Mouse (Mus musculus) limb, embryonic 11.5 days (tissue): ENCODE data around the gene Cd300e. TPM values are rescaled to one million over a fixed set of nuclear protein-coding genes. Genes with fewer than 3 reads are reported as not detected.

Experiments
- ATAC-seq: fragments of 200-750 bp; cut with Nextera tagmentation; 2 replicates; pipeline ENCODE4 v1.8.0; 2017; ENCODE audit warnings: low read depth; ENCODE audit not compliant: insufficient number of reproducible peaks, low FRiP score, low TSS enrichment
- DNase-seq: peaks from one replicate; pipeline ENCODE4 v3.0.0-alpha.2; 2015; ENCODE audit warnings: low spot score
- H3K27ac ChIP-seq: fragments of 300-500 bp; sonication (generic); replicated peaks from 2 replicates; pipeline ENCODE4 v1.5.1; 2014; ENCODE audit warnings: low read depth, mild to moderate bottlenecking, low read length
- H3K27me3 ChIP-seq: fragments of 300-500 bp; sonication (generic); 2 replicates; pipeline ENCODE4 v1.6.1; 2014; ENCODE audit warnings: mild to moderate bottlenecking, low read length, mixed read lengths; ENCODE audit not compliant: control insufficient read depth, insufficient read depth
- H3K36me3 ChIP-seq: fragments of 300-500 bp; sonication (generic); 2 replicates; pipeline ENCODE4 v1.6.1; 2014; ENCODE audit warnings: mild to moderate bottlenecking, low read length, moderate library complexity, mixed read lengths; ENCODE audit not compliant: control insufficient read depth, insufficient read depth
- H3K4me1 ChIP-seq: fragments of 300-500 bp; sonication (generic); 2 replicates; pipeline ENCODE4 v1.6.1; 2014; ENCODE audit warnings: low read length, mixed read lengths; ENCODE audit not compliant: control insufficient read depth, insufficient read depth
- H3K4me2 ChIP-seq: fragments of 300-500 bp; sonication (generic); 2 replicates; pipeline ENCODE4 v1.6.1; 2014; ENCODE audit warnings: low read depth, mild to moderate bottlenecking, moderate library complexity; ENCODE audit not compliant: severe bottlenecking
- H3K4me3 ChIP-seq: fragments of 300-500 bp; sonication (generic); 2 replicates; pipeline ENCODE4 v1.5.1; 2014; ENCODE audit warnings: low read depth, low read length
- H3K9ac ChIP-seq: fragments of 300-500 bp; sonication (generic); 2 replicates; pipeline ENCODE4 v1.6.1; 2014; ENCODE audit warnings: mild to moderate bottlenecking, low read length
- H3K9me3 ChIP-seq: fragments of 300-500 bp; sonication (generic); 2 replicates; pipeline ENCODE4 v1.6.1; 2016; ENCODE audit warnings: low read length; ENCODE audit not compliant: control insufficient read depth
- WGBS: fragments of 180-500 bp; shearing (Covaris S2); extraction: QIAGEN DNeasy Blood & Tissue Kit; methylation state at CpG from one replicate; pipeline ENCODE4 v1.1.7; 2014; 5-methylcytosine and 5-hydroxymethylcytosine counted together
- polyA plus RNA-seq: library from polyadenylated mRNA; unstranded; fragments of >200 nt; fragmentation: Nextera tagmentation; extraction: Ambion mirVana; gene quantifications from 2 replicates; pipeline ENCODE4 v1.2.1, GENCODE M21; 2014

The Cd300e gene
- polyA plus RNA-seq, 1 experiment from 2014 or later: not detected

- Histone ChIP-seq H3K4me3 (no peak overlapping the region), H3K9ac (no peak overlapping the region), H3K27me3 (peaks cover 3% of the 10 kb centered on the region), H3K27ac (no peak overlapping the region), H3K36me3 (no peaks in the 10 kb centered on the region), H3K9me3 (no peaks in the 10 kb centered on the region), H3K4me2 (no peak overlapping the region), H3K4me1 (no peaks in the 10 kb centered on the region)
- DNase-seq: no peak
- WGBS: 54% methylated on average over 7 of the region's 7 CpGs
- no peak for ATAC-seq
Observed at GRCm38 (mm10) chr11:115086213-115086612, 24.2 kb upstream of the Cd300e start.

- no peak overlapping the region for H3K4me2 ChIP-seq
- no peaks in the 10 kb centered on the region for H3K36me3 ChIP-seq
- H3K4me1 ChIP-seq: no peaks in the 10 kb centered on the region
- H3K9me3 ChIP-seq: no peaks in the 10 kb centered on the region
- no peak overlapping the region for H3K27ac ChIP-seq
- H3K4me3 ChIP-seq: no peak overlapping the region
- H3K27me3 ChIP-seq: no peaks in the 10 kb centered on the region
- DNase-seq: no peak
- ATAC-seq: no peak
- H3K9ac ChIP-seq: no peak overlapping the region
- WGBS: 72% methylated on average over 8 of the region's 8 CpGs
Observed at GRCm38 (mm10) chr11:115085064-115085463, 23.1 kb upstream of the Cd300e start.

GRCm38 (mm10) chr11:115084595-115084994 is 22.6 kb upstream of the Cd300e start:
- no peak overlapping the region for H3K9ac ChIP-seq
- H3K4me2 ChIP-seq: no peak overlapping the region
- 55% methylated on average over 12 of the region's 12 CpGs for WGBS

GRCm38 (mm10) chr11:115083376-115084139 is 21.6 kb upstream of the Cd300e start:
- H3K4me3 ChIP-seq: no peak overlapping the region
- H3K4me2 ChIP-seq: no peak overlapping the region
- H3K27me3 ChIP-seq: no peaks in the 10 kb centered on the region
- no peak overlapping the region for H3K9ac ChIP-seq
- no peaks in the 10 kb centered on the region for H3K9me3 ChIP-seq
- WGBS: 47% methylated on average over 18 of the region's 18 CpGs
- H3K36me3 ChIP-seq: no peaks in the 10 kb centered on the region
- ATAC-seq (no peak), DNase-seq (peak; percentile 89)
- no peak overlapping the region for H3K27ac ChIP-seq
- no peaks in the 10 kb centered on the region for H3K4me1 ChIP-seq

More at GRCm38 (mm10) chr11:115084595-115084994, 22.6 kb upstream of the Cd300e start:
- H3K4me3 ChIP-seq: no peak overlapping the region
- DNase-seq (no peak), ATAC-seq (no peak)
- no peak overlapping the region for H3K27ac ChIP-seq
- no peaks in the 10 kb centered on the region for H3K4me1 ChIP-seq
- H3K9me3 ChIP-seq: no peaks in the 10 kb centered on the region
- no peaks in the 10 kb centered on the region for H3K27me3 ChIP-seq
- no peaks in the 10 kb centered on the region for H3K36me3 ChIP-seq

GRCm38 (mm10) chr11:115082196-115082595 is 20.2 kb upstream of the Cd300e start:
- WGBS: 69% methylated on average over 6 of the region's 6 CpGs
- Histone ChIP-seq H3K36me3 (no peaks in the 10 kb centered on the region), H3K27me3 (no peaks in the 10 kb centered on the region), H3K27ac (no peak overlapping the region), H3K4me3 (no peak overlapping the region), H3K9me3 (no peaks in the 10 kb centered on the region), H3K4me2 (no peak overlapping the region), H3K9ac (no peak overlapping the region), H3K4me1 (no peaks in the 10 kb centered on the region)
- DNase-seq: no peak
- no peak for ATAC-seq

- ATAC-seq: no peak
- H3K9ac ChIP-seq: no peak overlapping the region
- no peak overlapping the region for H3K4me2 ChIP-seq
- no peaks in the 10 kb centered on the region for H3K9me3 ChIP-seq
- H3K4me3 ChIP-seq: no peak overlapping the region
- H3K27me3 ChIP-seq: no peaks in the 10 kb centered on the region
- WGBS: 64% methylated on average over 3 of the region's 3 CpGs
- H3K27ac ChIP-seq: no peak overlapping the region
- no peaks in the 10 kb centered on the region for H3K4me1 ChIP-seq
- no peak for DNase-seq
- no peaks in the 10 kb centered on the region for H3K36me3 ChIP-seq
Observed at GRCm38 (mm10) chr11:115081373-115081772, 19.4 kb upstream of the Cd300e start.

- no peak overlapping the region for H3K4me3 ChIP-seq
- H3K36me3 ChIP-seq: no peaks in the 10 kb centered on the region
- DNase-seq: peak; percentile 66
- no peaks in the 10 kb centered on the region for H3K4me1 ChIP-seq
- no peak for ATAC-seq
- H3K27me3 ChIP-seq: no peaks in the 10 kb centered on the region
- H3K27ac ChIP-seq: no peak overlapping the region
- WGBS: 36% methylated on average over 13 of the region's 13 CpGs
- H3K9ac ChIP-seq: no peak overlapping the region
- H3K9me3 ChIP-seq: no peaks in the 10 kb centered on the region
- H3K4me2 ChIP-seq: no peak overlapping the region
Observed at GRCm38 (mm10) chr11:115080886-115081285, 18.9 kb upstream of the Cd300e start.

- H3K4me2 ChIP-seq: no peak overlapping the region
- H3K9ac ChIP-seq: no peak overlapping the region
- no peak for DNase-seq
- no peaks in the 10 kb centered on the region for H3K27me3 ChIP-seq
- H3K4me1 ChIP-seq: no peaks in the 10 kb centered on the region
- H3K36me3 ChIP-seq: no peaks in the 10 kb centered on the region
- H3K9me3 ChIP-seq: no peaks in the 10 kb centered on the region
- 83% methylated on average over 5 of the region's 5 CpGs for WGBS
- no peak overlapping the region for H3K27ac ChIP-seq
- no peak for ATAC-seq
- no peak overlapping the region for H3K4me3 ChIP-seq
Observed at GRCm38 (mm10) chr11:115078680-115079079, 16.7 kb upstream of the Cd300e start.

GRCm38 (mm10) chr11:115077436-115077835 is 15.5 kb upstream of the Cd300e start:
- no peaks in the 10 kb centered on the region for H3K27me3 ChIP-seq
- H3K27ac ChIP-seq: no peak overlapping the region
- ATAC-seq (no peak), DNase-seq (no peak)
- H3K36me3 ChIP-seq: no peaks in the 10 kb centered on the region
- H3K4me3 ChIP-seq: no peak overlapping the region
- H3K9ac ChIP-seq: no peak overlapping the region
- H3K4me2 ChIP-seq: no peak overlapping the region
- WGBS: 89% methylated on average over 1 of the region's 1 CpGs
- no peaks in the 10 kb centered on the region for H3K9me3 ChIP-seq
- H3K4me1 ChIP-seq: no peaks in the 10 kb centered on the region
